In genomic region chr8:126297284-126297845, GRCm38 (mm10) we compare ENCODE assay signal across 9 mouse cellular contexts. TPM values are rescaled to one million over a fixed set of nuclear protein-coding genes. Genes with fewer than 3 reads are reported as not detected.
DNase-seq lines count a peak whose midpoint lies in the region; ATAC-seq and TF ChIP-seq lines count a peak whose summit lies in the region.
"Had no signal": no experiment of that assay in that cellular context is flagged by ENCODE, and none has a peak within 500 bp of the region (broad histone marks: within the 10 kb centered on the region; RNA-seq: fewer than 3 reads in every experiment).

No protein-coding gene starts in this region.

- no peaks in the 10 kb centered on the region for H3K9me3 ChIP-seq in heart, embryonic 10.5 days
- H3K9me3 ChIP-seq in forebrain, embryonic 14.5 days (replicated peaks; ENCODE audit: control insufficient read depth, low read length) = no peaks in the 10 kb centered on the region
- no peaks in the 10 kb centered on the region for H3K9me3 ChIP-seq in midbrain, postnatal 0 days (ENCODE audit: low read length)
- H3K9me3 ChIP-seq: limb, embryonic 12.5 days had no signal

- H3K27me3 ChIP-seq in heart, embryonic 10.5 days (ENCODE audit: insufficient read depth, poor library complexity, severe bottlenecking) = peaks cover 44% of the 10 kb centered on the region
- H3K27me3 ChIP-seq in forebrain, embryonic 14.5 days (replicated peaks; ENCODE audit: control insufficient read depth, insufficient read depth, low read length) = peaks cover 9% of the 10 kb centered on the region
- no peaks in the 10 kb centered on the region for H3K27me3 ChIP-seq in midbrain, postnatal 0 days (ENCODE audit: insufficient read depth, low read length)

- peak; percentile 78 for TF ChIP-seq CTCF in midbrain, postnatal 0 days (IDR thresholded peaks at IDR 0.05)

- no peak overlapping the region for H3K9ac ChIP-seq in forebrain, embryonic 14.5 days (ENCODE audit: low read length)
- H3K9ac ChIP-seq in midbrain, postnatal 0 days (replicated peaks; ENCODE audit: low read length, poor library complexity, severe bottlenecking) = no peak overlapping the region

- 26% methylated on average over 1 of the region's 1 CpGs for WGBS in heart, embryonic 10.5 days
- WGBS in forebrain, embryonic 14.5 days = 50% methylated on average over 1 of the region's 1 CpGs
- WGBS in midbrain, postnatal 0 days = 20% methylated on average over 1 of the region's 1 CpGs

- ATAC-seq in forebrain, embryonic 14.5 days = peak; percentile 46; the same call in 1 of the 2 replicates
- ATAC-seq in midbrain, postnatal 0 days (ENCODE audit: low FRiP score) = no peak

- H3K4me3 ChIP-seq in heart, embryonic 10.5 days = no peak overlapping the region
- H3K4me3 ChIP-seq in forebrain, embryonic 14.5 days (ENCODE audit: low read depth, low read length) = no peak overlapping the region
- no peak overlapping the region for H3K4me3 ChIP-seq in midbrain, postnatal 0 days (ENCODE audit: low read depth, low read length)

- peak; percentile 53 for DNase-seq in heart, postnatal 4 days
- DNase-seq in heart, embryonic 10.5 days (ENCODE audit: low spot score) = no peak
- DNase-seq in ES-CJ7 (ENCODE audit: low read depth, low spot score) = peak; percentile 80
- DNase-seq in c-Kit-positive CD71-positive TER-119-negative erythroid progenitor cells, embryonic 14.5 days (ENCODE audit: low read depth) = peak; percentile 13
- peak; percentile 75 for DNase-seq in forebrain, embryonic 14.5 days (ENCODE audit: low spot score)
- DNase-seq in left cerebral cortex, adult 18-20 months (ENCODE audit: low spot score in 2 of 2) = peak; percentile 57 to 67
- DNase-seq in midbrain, postnatal 0 days (ENCODE audit: low spot score) = peak; percentile 71
- no peak for DNase-seq in urinary bladder, adult 2 months (ENCODE audit: low spot score)

- no peaks in the 10 kb centered on the region for H3K36me3 ChIP-seq in heart, embryonic 10.5 days
- no peaks in the 10 kb centered on the region for H3K36me3 ChIP-seq in forebrain, embryonic 14.5 days (ENCODE audit: control insufficient read depth, insufficient read depth, low read length)
- H3K36me3 ChIP-seq in midbrain, postnatal 0 days (ENCODE audit: insufficient read depth, low read length) = no peaks in the 10 kb centered on the region
- H3K36me3 ChIP-seq: limb, embryonic 12.5 days had no signal

- peaks cover 14% of the 10 kb centered on the region for H3K4me1 ChIP-seq in heart, embryonic 10.5 days
- H3K4me1 ChIP-seq in forebrain, embryonic 14.5 days (ENCODE audit: control insufficient read depth, insufficient read depth, low read length) = peaks cover 2% of the 10 kb centered on the region; the same call in 1 of the 2 replicates
- no peaks in the 10 kb centered on the region for H3K4me1 ChIP-seq in midbrain, postnatal 0 days (ENCODE audit: insufficient read depth, low read length)

- H3K4me2 ChIP-seq in forebrain, embryonic 14.5 days (ENCODE audit: low read length) = no peak overlapping the region
- H3K4me2 ChIP-seq in midbrain, postnatal 0 days (ENCODE audit: low read depth, low read length, poor library complexity, severe bottlenecking) = no peak overlapping the region

- H3K27ac ChIP-seq in heart, embryonic 10.5 days = no peak overlapping the region
- no peak overlapping the region for H3K27ac ChIP-seq in forebrain, embryonic 14.5 days (ENCODE audit: low read depth, low read length)
- H3K27ac ChIP-seq in midbrain, postnatal 0 days (ENCODE audit: low read depth, low read length) = no peak overlapping the region
- H3K27ac ChIP-seq: limb, embryonic 12.5 days had no signal

RNA-seq across cellular contexts. Expression of gene Slc35f3, which starts 1.0 kb away (rescaled TPM):
- not detected for total RNA-seq in heart, postnatal 4 days (2021)
- 0.11 TPM in 1 of 2 replicates, not detected in the other for polyA plus RNA-seq in heart, embryonic 10.5 days (2016; fragmentation: Nextera tagmentation; extraction: Ambion mirVana)
- 0.24 and 0.54 TPM in 2 replicates for polyA plus RNA-seq in forebrain, embryonic 14.5 days (2014; fragmentation: Nextera tagmentation; extraction: Ambion mirVana)
- total RNA-seq in left cerebral cortex, adult 18-20 months (2021) = 10 to 100 TPM; 34.9 to 37.9 TPM
- total RNA-seq in midbrain, postnatal 0 days (2014; rRNA removed) = 2.1 and 3.7 TPM in 2 replicates
- 3.9 and 4.6 TPM in 2 replicates for polyA plus RNA-seq in midbrain, postnatal 0 days (2015; fragmentation: Nextera tagmentation; extraction: Ambion mirVana)
- 0.03 TPM in 1 of 2 replicates, not detected in the other for polyA plus RNA-seq in urinary bladder, adult 2 months (2012; rRNA removed)

Comparison
In these comparisons a context has a peak if more than half of its experiments do, and no peak if none do; other contexts are left out.
1. DNase-seq: peak in heart, postnatal 4 days (single experiment), ES-CJ7 (single experiment), c-Kit-positive CD71-positive TER-119-negative erythroid progenitor cells, embryonic 14.5 days (single experiment), forebrain, embryonic 14.5 days (single experiment), left cerebral cortex, adult 18-20 months (2 of 2) and midbrain, postnatal 0 days (single experiment); none in heart, embryonic 10.5 days (single experiment) and urinary bladder, adult 2 months (single experiment).